Mouse (Mus musculus): ENCODE results near the gene Higd1b.

DNA sequence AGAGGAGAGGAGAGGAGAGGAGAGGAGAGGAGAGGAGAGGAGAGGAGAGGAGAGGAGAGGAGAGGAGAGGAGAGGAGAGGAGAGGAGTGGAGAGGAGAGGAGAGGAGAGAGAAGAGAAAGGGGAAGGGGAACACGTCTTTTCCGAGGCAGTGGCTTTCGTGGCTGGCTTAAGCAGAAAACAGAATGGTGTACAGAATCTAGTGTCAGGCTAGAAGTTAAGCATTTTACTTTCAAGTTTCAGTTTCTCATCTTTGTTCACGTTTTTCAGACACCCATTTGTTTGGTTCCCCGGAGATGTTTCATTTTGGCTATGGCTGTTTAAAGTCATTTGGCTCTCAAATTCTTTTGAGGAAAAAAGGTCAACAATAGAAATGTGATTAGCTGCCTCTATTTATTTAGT, 27.4 kb upstream of the Higd1b start:
- TF ChIP-seq CTCF (IDR thresholded peaks at IDR 0.05; ENCODE audit: control insufficient read depth, insufficient read depth, low read length) (no peak), POLR2A (IDR thresholded peaks at IDR 0.05; ENCODE audit: borderline replicate concordance, control insufficient read depth, low read depth, low read length) (no peak)
